Mouse (Mus musculus): Measurements from ENCODE around the gene Lrpap1. TPM values are rescaled to one million over a fixed set of nuclear protein-coding genes. Genes with fewer than 3 reads are reported as not detected.

The Lrpap1 gene
- polyA plus RNA-seq, 1 experiment from 2014 or later = 82.6 TPM

GRCm38 (mm10) chr5:35142910-35143309 is 37.3 kb upstream of the Lrpap1 start:
- H3K36me3 ChIP-seq (ENCODE audit: control insufficient read depth, insufficient read depth, low read length) = no peaks in the 10 kb centered on the region
- H3K9ac ChIP-seq (ENCODE audit: low read depth, low read length) = no peak overlapping the region
- H3K4me2 ChIP-seq (ENCODE audit: low read depth, low read length) = no peak overlapping the region
- H3K4me1 ChIP-seq (ENCODE audit: control insufficient read depth, insufficient read depth, low read length) = peaks cover 4% of the 10 kb centered on the region; the same call in 1 of the 2 replicates
- no peak overlapping the region for H3K4me3 ChIP-seq (ENCODE audit: low read length)
- no peak for ATAC-seq
- H3K27me3 ChIP-seq (replicated peaks; ENCODE audit: control insufficient read depth, insufficient read depth, low read length) = no peaks in the 10 kb centered on the region
- H3K27ac ChIP-seq (ENCODE audit: low read length) = no peak overlapping the region
- 74% methylated on average over 1 of the region's 1 CpGs for WGBS
- no peaks in the 10 kb centered on the region for H3K9me3 ChIP-seq (ENCODE audit: control insufficient read depth, low read length)

- WGBS = 40% methylated on average over 3 of the region's 3 CpGs
- Histone ChIP-seq H3K27me3 (replicated peaks; ENCODE audit: control insufficient read depth, insufficient read depth, low read length) (no peaks in the 10 kb centered on the region), H3K9me3 (ENCODE audit: control insufficient read depth, low read length) (no peaks in the 10 kb centered on the region), H3K4me2 (ENCODE audit: low read depth, low read length) (no peak overlapping the region), H3K36me3 (ENCODE audit: control insufficient read depth, insufficient read depth, low read length) (no peaks in the 10 kb centered on the region), H3K4me1 (ENCODE audit: control insufficient read depth, insufficient read depth, low read length) (no peaks in the 10 kb centered on the region), H3K27ac (ENCODE audit: low read length) (no peak overlapping the region), H3K4me3 (ENCODE audit: low read length) (no peak overlapping the region), H3K9ac (ENCODE audit: low read depth, low read length) (no peak overlapping the region)
- ATAC-seq = no peak
Observed at GRCm38 (mm10) chr5:35141316-35141715, 35.8 kb upstream of the Lrpap1 start.

GRCm38 (mm10) chr5:35138183-35138611 is 32.6 kb upstream of the Lrpap1 start:
- no peak overlapping the region for H3K4me3 ChIP-seq (ENCODE audit: low read length)
- H3K9me3 ChIP-seq (ENCODE audit: control insufficient read depth, low read length) = no peaks in the 10 kb centered on the region
- H3K4me2 ChIP-seq (ENCODE audit: low read depth, low read length) = no peak overlapping the region
- WGBS = 72% methylated on average over 11 of the region's 11 CpGs
- H3K9ac ChIP-seq (ENCODE audit: low read depth, low read length) = no peak overlapping the region
- 0 out of 2 replicates have a peak, but pooled peaks have one; percentile 40 for ATAC-seq
- no peaks in the 10 kb centered on the region for H3K36me3 ChIP-seq (ENCODE audit: control insufficient read depth, insufficient read depth, low read length)
- no peaks in the 10 kb centered on the region for H3K27me3 ChIP-seq (replicated peaks; ENCODE audit: control insufficient read depth, insufficient read depth, low read length)
- H3K27ac ChIP-seq (ENCODE audit: low read length) = no peak overlapping the region
- no peaks in the 10 kb centered on the region for H3K4me1 ChIP-seq (ENCODE audit: control insufficient read depth, insufficient read depth, low read length)

GRCm38 (mm10) chr5:35137510-35138182 is 32.1 kb upstream of the Lrpap1 start:
- no peaks in the 10 kb centered on the region for H3K4me1 ChIP-seq (ENCODE audit: control insufficient read depth, insufficient read depth, low read length)
- no peak for ATAC-seq
- 72% methylated on average over 13 of the region's 13 CpGs for WGBS
- no peaks in the 10 kb centered on the region for H3K27me3 ChIP-seq (replicated peaks; ENCODE audit: control insufficient read depth, insufficient read depth, low read length)
- H3K9me3 ChIP-seq (ENCODE audit: control insufficient read depth, low read length) = no peaks in the 10 kb centered on the region
- no peak overlapping the region for H3K9ac ChIP-seq (ENCODE audit: low read depth, low read length)
- no peak overlapping the region for H3K27ac ChIP-seq (ENCODE audit: low read length)
- H3K4me3 ChIP-seq (ENCODE audit: low read length) = no peak overlapping the region
- no peak overlapping the region for H3K4me2 ChIP-seq (ENCODE audit: low read depth, low read length)
- H3K36me3 ChIP-seq (ENCODE audit: control insufficient read depth, insufficient read depth, low read length) = no peaks in the 10 kb centered on the region

- H3K36me3 ChIP-seq (ENCODE audit: control insufficient read depth, insufficient read depth, low read length) = no peaks in the 10 kb centered on the region
- no peak overlapping the region for H3K4me3 ChIP-seq (ENCODE audit: low read length)
- no peaks in the 10 kb centered on the region for H3K9me3 ChIP-seq (ENCODE audit: control insufficient read depth, low read length)
- H3K9ac ChIP-seq (ENCODE audit: low read depth, low read length) = no peak overlapping the region
- no peaks in the 10 kb centered on the region for H3K27me3 ChIP-seq (replicated peaks; ENCODE audit: control insufficient read depth, insufficient read depth, low read length)
- no peaks in the 10 kb centered on the region for H3K4me1 ChIP-seq (ENCODE audit: control insufficient read depth, insufficient read depth, low read length)
- WGBS = 64% methylated on average over 5 of the region's 5 CpGs
- H3K4me2 ChIP-seq (ENCODE audit: low read depth, low read length) = no peak overlapping the region
- no peak for ATAC-seq
- H3K27ac ChIP-seq (ENCODE audit: low read length) = no peak overlapping the region
Observed at GRCm38 (mm10) chr5:35135903-35136302, 30.3 kb upstream of the Lrpap1 start.

GRCm38 (mm10) chr5:35134286-35134685 is 28.7 kb upstream of the Lrpap1 start:
- Histone ChIP-seq H3K27me3 (replicated peaks; ENCODE audit: control insufficient read depth, insufficient read depth, low read length) (no peaks in the 10 kb centered on the region), H3K9ac (ENCODE audit: low read depth, low read length) (no peak overlapping the region), H3K4me1 (ENCODE audit: control insufficient read depth, insufficient read depth, low read length) (no peaks in the 10 kb centered on the region), H3K27ac (ENCODE audit: low read length) (no peak overlapping the region), H3K4me2 (ENCODE audit: low read depth, low read length) (no peak overlapping the region), H3K9me3 (ENCODE audit: control insufficient read depth, low read length) (no peaks in the 10 kb centered on the region), H3K36me3 (ENCODE audit: control insufficient read depth, insufficient read depth, low read length) (no peaks in the 10 kb centered on the region), H3K4me3 (ENCODE audit: low read length) (no peak overlapping the region)
- 82% methylated on average over 3 of the region's 3 CpGs for WGBS
- no peak for ATAC-seq

GRCm38 (mm10) chr5:35133468-35133867 is 27.9 kb upstream of the Lrpap1 start:
- no peak overlapping the region for H3K4me2 ChIP-seq (ENCODE audit: low read depth, low read length)
- ATAC-seq = no peak
- H3K9me3 ChIP-seq (ENCODE audit: control insufficient read depth, low read length) = no peaks in the 10 kb centered on the region
- H3K27ac ChIP-seq (ENCODE audit: low read length) = no peak overlapping the region
- H3K27me3 ChIP-seq (replicated peaks; ENCODE audit: control insufficient read depth, insufficient read depth, low read length) = no peaks in the 10 kb centered on the region
- H3K4me3 ChIP-seq (ENCODE audit: low read length) = no peak overlapping the region
- no peak overlapping the region for H3K9ac ChIP-seq (ENCODE audit: low read depth, low read length)
- H3K36me3 ChIP-seq (ENCODE audit: control insufficient read depth, insufficient read depth, low read length) = no peaks in the 10 kb centered on the region
- H3K4me1 ChIP-seq (ENCODE audit: control insufficient read depth, insufficient read depth, low read length) = no peaks in the 10 kb centered on the region
- 86% methylated on average over 4 of the region's 4 CpGs for WGBS

- no peak overlapping the region for H3K4me3 ChIP-seq (ENCODE audit: low read length)
- ATAC-seq = no peak
- H3K9ac ChIP-seq (ENCODE audit: low read depth, low read length) = no peak overlapping the region
- 92% methylated on average over 9 of the region's 9 CpGs for WGBS
- no peak overlapping the region for H3K4me2 ChIP-seq (ENCODE audit: low read depth, low read length)
- H3K9me3 ChIP-seq (ENCODE audit: control insufficient read depth, low read length) = no peaks in the 10 kb centered on the region
- no peak overlapping the region for H3K27ac ChIP-seq (ENCODE audit: low read length)
- no peaks in the 10 kb centered on the region for H3K4me1 ChIP-seq (ENCODE audit: control insufficient read depth, insufficient read depth, low read length)
- no peaks in the 10 kb centered on the region for H3K36me3 ChIP-seq (ENCODE audit: control insufficient read depth, insufficient read depth, low read length)
- H3K27me3 ChIP-seq (replicated peaks; ENCODE audit: control insufficient read depth, insufficient read depth, low read length) = no peaks in the 10 kb centered on the region
Observed at GRCm38 (mm10) chr5:35132278-35132980, 26.9 kb upstream of the Lrpap1 start.

- Histone ChIP-seq H3K4me2 (ENCODE audit: low read depth, low read length) (no peak overlapping the region), H3K9ac (ENCODE audit: low read depth, low read length) (no peak overlapping the region), H3K27ac (ENCODE audit: low read length) (no peak overlapping the region), H3K9me3 (ENCODE audit: control insufficient read depth, low read length) (no peaks in the 10 kb centered on the region), H3K4me3 (ENCODE audit: low read length) (no peak overlapping the region), H3K27me3 (replicated peaks; ENCODE audit: control insufficient read depth, insufficient read depth, low read length) (no peaks in the 10 kb centered on the region), H3K36me3 (ENCODE audit: control insufficient read depth, insufficient read depth, low read length) (no peaks in the 10 kb centered on the region), H3K4me1 (ENCODE audit: control insufficient read depth, insufficient read depth, low read length) (no peaks in the 10 kb centered on the region)
- 10% methylated on average over 7 of the region's 7 CpGs for WGBS
- ATAC-seq = no peak
Observed at GRCm38 (mm10) chr5:35131773-35132172, 26.2 kb upstream of the Lrpap1 start.

Measured in intestine, embryonic 16.5 days (tissue).